Mouse (Mus musculus): ENCODE measurements around the gene Sntb2.

Gene Sntb2

DNA sequence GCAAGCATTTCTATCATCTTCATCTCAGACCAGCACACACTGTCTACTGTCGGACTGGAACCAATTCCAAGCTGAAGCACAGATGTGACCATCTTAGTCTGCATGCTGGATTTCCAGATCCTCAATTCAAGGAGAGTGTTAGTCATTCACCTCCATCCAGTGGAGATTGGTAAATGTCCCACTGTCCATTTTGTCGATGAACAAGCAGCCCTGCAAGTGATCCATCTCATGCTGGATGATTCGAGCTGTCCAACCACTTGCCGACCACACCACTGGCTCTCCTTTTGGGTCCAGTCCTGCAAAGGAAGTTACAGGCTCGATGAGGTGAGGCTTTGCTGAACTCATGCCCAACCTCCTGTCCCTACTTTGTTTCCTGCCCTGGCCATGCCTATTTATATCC, 111.4 kb downstream of the Sntb2 start:
- DNase-seq: no peak

GRCm38 (mm10) chr8:107048061-107048941, 112.8 kb downstream of the Sntb2 start, which contains the start of gene Pdf:
Gene Pdf, minus strand, starts transcription at chr8:107048614.
- peak; percentile 84 for DNase-seq

DNA sequence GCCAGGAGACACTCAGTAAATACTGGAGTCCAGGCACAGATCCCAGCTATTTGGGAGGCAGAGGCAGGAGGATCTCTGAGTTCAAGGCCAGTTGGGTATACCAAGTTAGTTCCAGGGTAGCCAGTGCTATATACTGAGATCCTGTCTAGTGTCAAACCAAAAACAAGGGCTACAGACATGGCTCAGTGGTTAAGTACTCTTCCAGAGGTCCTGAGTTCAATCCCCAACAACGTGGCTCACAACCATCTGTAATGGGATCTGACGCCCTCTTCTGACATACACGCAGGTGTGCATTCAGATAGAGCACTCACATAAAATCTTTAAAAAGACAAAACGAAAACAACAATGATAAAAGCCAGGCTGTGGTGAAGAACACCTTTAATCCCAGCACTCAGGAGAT, 113.9 kb downstream of the Sntb2 start:
- DNase-seq: no peak

DNA sequence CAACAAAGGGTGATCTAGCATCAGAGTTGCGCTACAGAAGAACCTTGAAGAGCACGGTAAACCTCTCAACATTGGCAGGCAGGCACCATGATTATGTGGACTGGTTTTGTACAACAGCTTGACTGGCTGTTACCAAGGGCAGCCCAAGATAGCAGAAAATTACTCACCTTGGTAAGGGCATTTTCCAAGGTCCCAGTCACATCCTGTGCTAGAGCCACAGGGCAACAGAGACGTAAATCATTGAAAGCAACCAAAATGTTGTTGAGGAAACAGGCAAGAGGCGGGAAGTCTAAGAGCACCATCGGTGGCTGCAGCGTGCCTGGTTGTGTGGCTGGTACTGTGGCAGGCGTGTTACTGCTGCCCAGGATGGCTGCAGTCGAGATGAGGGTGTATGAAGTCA, 116.5 kb downstream of the Sntb2 start:
- DNase-seq: no peak

- DNase-seq: peak; percentile 95
Measured at GRCm38 (mm10) chr8:107056076-107056972, 120.8 kb downstream of the Sntb2 start, which contains the start of the genes Cog8 and Nip7. Gene Cog8, minus strand, starts transcription at chr8:107056689. Gene Nip7, plus strand, starts transcription at chr8:107056877.

DNA sequence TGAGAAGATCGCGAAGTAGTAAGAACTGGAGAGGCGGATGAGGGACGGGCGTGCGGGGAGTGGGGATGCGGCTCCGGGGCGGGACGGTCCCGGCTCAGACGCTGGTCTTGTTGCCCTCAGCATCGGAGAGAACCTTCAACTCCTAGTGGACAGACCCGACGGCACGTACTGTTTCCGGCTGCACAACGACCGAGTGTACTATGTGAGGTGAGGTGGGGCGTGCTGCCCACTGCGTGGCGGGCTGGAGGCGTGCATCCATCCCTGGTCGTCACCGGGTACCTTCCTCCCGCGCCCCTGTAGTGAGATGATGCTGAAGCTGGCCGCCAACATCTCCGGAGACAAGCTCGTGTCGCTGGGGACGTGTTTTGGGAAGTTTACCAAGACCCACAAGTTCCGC, 121.4 kb downstream of the Sntb2 start:
- no peak for DNase-seq

GRCm38 (mm10) chr8:107062613-107063012, 127.1 kb downstream of the Sntb2 start:
- no peak for DNase-seq

GRCm38 (mm10) chr8:107065511-107066496, 130.3 kb downstream of the Sntb2 start, which contains the start of gene Tmed6:
Gene Tmed6, minus strand, starts transcription at chr8:107065644.
- no peak for DNase-seq
